Mouse (Mus musculus): Measurements from ENCODE around the gene Crnkl1. TPM values are rescaled to one million over a fixed set of nuclear protein-coding genes. Genes with fewer than 3 reads are reported as not detected.
A peak's percentile ranks its signal among the peaks of the same experiment; 100 is the strongest.
"Not testable (repeated sequence)": the region's sequence is repeated elsewhere in the genome, so short reads cannot be mapped to it uniquely, and the experiment has no call there.

Crnkl1 gene
- polyA plus RNA-seq, 2 experiments from 2014 or later = 53.9 to 62.2 TPM

DNA sequence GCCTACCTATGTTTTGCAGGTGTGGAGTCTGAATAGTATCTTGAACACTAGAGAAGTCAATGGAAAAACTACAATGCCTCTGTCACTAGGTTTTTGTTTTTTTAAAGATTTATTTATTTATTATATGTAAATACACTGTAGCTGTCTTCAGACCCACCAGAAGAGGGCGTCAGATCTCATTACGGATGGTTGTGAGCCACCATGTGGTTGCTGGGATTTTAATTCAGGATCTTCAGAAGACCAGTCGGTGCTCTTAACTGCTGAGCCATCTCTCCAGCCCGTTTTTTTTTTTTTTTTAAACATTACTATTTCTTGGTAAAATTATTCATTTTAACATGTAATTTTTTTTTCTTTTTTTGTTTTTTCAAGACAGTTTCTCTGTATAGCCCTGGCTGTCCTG is 28.9 kb downstream of the Crnkl1 start:
- not testable (repeated sequence) for ATAC-seq

DNA sequence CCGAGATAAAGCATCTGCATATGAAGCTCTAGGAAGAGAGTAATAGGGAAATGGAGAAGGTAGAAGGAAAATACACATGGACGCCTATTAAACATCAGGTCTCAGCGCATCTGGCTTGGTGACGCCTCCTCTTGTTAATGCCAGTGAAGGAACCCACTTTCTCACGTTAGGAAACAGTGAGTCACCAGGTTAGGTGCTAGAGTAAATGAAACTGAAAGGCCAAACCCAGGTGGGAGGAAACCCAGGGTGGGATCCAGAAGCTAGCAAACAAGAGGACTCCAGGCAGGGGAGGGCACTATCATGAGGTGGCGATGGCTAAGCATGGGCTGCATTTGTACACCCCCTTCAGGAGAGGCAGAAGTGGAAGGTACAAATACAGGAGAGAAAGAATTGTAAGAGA is 29.7 kb downstream of the Crnkl1 start:
- peak; percentile 78 for ATAC-seq

- no peak for ATAC-seq
These were observed 30.7 kb downstream of the Crnkl1 start for GRCm38 (mm10) chr2:145903983-145904616.

DNA sequence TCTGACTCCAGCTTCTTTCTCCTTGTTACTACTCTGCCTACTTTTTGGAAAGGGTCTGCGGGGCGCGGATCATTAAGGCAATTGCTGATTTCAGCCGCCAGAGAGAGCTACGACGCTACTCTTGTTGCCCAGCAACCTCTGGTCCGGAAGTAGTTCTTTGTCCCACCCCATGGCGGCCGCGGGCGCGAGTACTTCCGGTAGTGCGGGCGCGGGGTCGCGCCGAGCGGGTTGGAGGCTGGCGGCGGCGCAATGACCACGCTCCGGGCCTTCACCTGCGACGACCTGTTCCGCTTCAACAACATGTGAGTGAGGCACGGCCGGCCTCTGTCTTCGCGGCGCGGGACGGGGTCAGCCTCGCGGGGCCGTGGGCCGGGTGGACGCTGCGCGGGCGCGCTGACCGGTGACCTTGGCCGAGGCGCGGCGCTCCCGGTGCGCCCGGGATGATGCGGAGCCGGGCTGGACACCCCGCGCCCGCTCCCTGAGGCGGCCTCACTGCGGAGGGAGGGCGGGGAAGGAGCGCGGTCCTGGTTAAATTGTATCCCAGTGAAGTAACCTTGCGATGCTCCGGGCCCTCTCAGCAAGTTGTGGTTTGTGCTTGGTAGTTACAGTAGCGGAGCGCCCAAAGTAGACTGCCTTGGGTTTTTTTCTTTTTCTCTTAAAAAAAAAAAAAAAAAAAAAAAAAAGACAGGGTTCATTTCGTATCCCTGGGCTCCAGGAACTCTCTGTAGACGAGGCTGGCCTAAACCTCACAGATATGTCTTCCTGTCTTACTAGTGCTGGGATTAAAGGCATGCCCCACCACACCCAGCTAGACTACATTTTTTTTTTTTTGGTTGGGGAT is 31.5 kb downstream of the Crnkl1 start:
- ATAC-seq = peak; percentile 89

- no peak for ATAC-seq
These were observed 33.0 kb downstream of the Crnkl1 start, which contains the start of gene Naa20 for GRCm38 (mm10) chr2:145901861-145902260. Gene Naa20, plus strand, starts transcription at chr2:145902099.

GRCm38 (mm10) chr2:145900318-145900717 is 34.5 kb downstream of the Crnkl1 start:
- not testable (repeated sequence) for ATAC-seq

DNA sequence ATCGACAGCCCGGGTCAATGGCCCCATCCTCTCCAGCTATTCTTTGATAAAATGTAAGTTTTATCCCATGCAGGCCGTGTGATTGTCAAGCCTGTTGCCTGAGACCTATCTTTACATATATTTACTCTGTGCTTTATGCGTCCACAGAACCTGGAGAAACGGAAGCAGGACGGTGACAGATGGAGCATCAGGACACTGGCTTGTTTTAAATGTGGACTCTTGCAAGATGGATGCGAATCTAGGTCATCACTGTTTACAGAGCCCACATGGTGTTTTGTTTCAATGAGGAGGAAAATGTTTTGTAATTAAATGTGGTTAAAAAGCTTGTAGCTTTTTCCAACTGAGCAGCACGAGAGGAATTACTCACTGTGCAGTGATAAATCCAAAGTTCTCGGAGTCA is 36.7 kb downstream of the Crnkl1 start:
- no peak for ATAC-seq

- no peak for ATAC-seq
These were observed 41.1 kb downstream of the Crnkl1 start for GRCm38 (mm10) chr2:145893756-145894155.

DNA sequence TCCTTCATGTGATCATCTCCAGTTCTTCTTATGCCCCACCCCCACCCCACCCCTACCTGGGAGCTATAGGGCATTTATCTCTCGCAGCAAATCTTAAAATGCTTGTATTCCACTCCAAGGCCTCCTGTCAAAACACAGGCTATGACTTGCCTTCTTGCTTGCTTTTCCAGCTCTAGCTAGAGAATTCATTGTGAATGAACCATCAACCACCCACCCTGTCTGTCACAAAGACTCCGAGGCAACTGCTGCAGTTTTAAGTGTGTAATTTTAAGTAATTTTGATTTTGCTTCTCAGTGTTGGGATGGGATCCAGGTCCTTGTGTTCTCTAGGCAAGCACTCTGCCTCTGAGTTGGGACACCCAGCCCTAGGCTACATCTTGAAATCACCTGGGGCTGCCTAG is 44.2 kb downstream of the Crnkl1 start:
- no peak for ATAC-seq

GRCm38 (mm10) chr2:145888766-145889480 is 45.9 kb downstream of the Crnkl1 start:
- no peak for ATAC-seq

GRCm38 (mm10) chr2:145887937-145888765 is 46.7 kb downstream of the Crnkl1 start:
- ATAC-seq = no peak

GRCm38 (mm10) chr2:145884913-145885785 is 49.7 kb downstream of the Crnkl1 start:
- no peak for ATAC-seq

DNA sequence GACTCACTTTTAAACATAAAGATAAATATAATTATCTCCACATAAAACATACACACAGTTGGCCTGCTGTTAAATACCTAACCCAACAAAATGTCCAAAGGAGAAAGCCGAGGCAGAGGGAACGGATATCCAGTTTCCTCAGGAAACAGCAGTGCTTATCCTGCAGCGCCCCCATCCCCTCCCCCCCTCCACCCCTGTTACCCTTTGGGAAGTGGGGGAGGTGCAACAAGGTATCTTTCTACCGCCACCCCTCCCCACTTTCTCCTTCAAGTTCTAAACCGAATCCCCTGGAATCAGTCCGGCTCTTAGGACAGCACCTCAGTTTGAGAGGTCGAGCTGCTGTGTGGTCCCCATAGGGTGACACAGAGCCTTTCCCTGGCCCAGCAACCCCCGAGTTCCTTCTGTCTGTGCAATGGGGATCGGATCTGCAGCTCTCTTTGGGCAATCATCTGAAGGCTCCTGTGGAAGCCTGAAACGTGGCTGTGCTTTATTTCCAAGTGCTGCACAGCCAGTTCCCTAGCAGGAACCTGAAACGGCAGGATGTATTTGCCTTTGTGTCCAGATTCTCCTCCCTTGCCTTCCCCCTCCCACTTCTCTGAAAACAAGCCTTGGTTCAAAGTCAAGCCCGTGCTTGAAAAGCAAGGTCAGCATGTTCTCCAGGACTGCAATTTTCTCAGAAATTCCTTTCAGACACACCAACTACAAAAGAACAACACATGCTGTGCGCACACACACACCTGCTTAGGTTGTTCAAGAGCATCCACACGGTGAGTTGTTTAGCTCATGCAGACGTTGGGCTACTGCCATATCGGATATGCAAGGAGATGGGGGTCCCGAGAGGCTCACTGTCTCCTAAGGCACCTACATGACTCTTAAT is 50.5 kb downstream of the Crnkl1 start:
- no peak for ATAC-seq

GRCm38 (mm10) chr2:145882398-145882797 is 52.4 kb downstream of the Crnkl1 start:
- ATAC-seq = no peak

GRCm38 (mm10) chr2:145881932-145882331 is 52.9 kb downstream of the Crnkl1 start:
- no peak for ATAC-seq

- ATAC-seq = no peak
These were observed 53.7 kb downstream of the Crnkl1 start for GRCm38 (mm10) chr2:145880887-145881747.

GRCm38 (mm10) chr2:145877191-145877590 is 57.6 kb downstream of the Crnkl1 start:
- ATAC-seq = no peak

DNA sequence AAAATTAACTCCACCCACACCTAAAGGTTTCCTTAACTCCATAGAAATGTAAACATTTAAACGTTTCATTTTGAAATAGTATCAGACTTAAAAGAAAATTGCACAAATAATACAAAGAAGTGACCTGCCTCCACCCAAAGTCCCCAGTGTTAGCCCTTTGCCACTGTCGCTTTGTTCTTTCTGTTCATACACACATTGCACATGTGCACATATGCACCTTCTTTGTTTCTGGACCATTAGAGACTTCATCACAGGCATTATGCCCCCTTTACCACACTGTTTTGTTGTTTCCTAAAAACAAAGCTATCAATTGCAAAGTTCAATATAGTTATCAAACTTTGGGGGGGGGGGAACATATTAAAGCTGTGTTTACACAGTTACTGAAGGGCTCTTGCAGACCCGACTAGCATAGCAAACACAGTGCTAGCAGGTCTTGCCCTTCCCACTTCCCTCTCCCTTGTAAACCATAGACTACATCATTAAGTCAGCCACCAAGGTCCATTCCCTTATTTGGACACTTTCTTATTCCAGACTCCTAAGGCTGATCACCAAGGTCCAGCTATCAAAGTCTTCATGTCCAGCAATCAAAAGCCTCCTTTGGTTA is 59.8 kb downstream of the Crnkl1 start:
- no peak for ATAC-seq

DNA sequence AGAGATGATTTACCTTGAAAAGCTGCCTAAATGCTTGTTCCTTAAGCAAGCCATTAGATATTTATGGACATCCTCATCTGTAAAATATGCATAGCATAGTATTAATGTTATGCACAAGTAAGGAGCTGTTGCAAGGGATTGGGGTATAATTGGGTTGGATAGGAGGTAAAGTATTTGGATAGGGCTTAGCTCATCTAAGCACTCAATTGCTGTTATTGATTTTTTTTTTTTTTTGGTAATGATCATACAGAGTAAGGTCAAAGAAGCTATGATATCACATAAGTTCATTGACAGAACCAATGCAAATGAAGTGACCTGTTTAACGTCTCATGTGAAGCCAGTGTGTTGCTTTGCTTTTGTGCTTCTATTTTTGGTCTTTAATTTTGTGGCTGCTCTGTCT is 60.9 kb downstream of the Crnkl1 start:
- ATAC-seq = no peak
